Mouse (Mus musculus) cerebellum, adult 2 months (tissue): ENCODE data around the gene Dlx3.

Experiments
- CTCF ChIP-seq: fragments of 200-500 bp; IDR thresholded peaks from 2 replicates; pipeline ENCODE4 v1.5.1; 2011; ENCODE audit warnings: low read depth, mild to moderate bottlenecking, control low read depth, low read length, moderate library complexity, borderline replicate concordance; ENCODE audit not compliant: insufficient read depth
- POLR2A ChIP-seq: fragments of 200-500 bp; IDR thresholded peaks from 2 replicates; pipeline ENCODE4 v1.6.1; 2011; ENCODE audit warnings: low read length, control low read depth, borderline replicate concordance; ENCODE audit not compliant: insufficient read depth

DNA sequence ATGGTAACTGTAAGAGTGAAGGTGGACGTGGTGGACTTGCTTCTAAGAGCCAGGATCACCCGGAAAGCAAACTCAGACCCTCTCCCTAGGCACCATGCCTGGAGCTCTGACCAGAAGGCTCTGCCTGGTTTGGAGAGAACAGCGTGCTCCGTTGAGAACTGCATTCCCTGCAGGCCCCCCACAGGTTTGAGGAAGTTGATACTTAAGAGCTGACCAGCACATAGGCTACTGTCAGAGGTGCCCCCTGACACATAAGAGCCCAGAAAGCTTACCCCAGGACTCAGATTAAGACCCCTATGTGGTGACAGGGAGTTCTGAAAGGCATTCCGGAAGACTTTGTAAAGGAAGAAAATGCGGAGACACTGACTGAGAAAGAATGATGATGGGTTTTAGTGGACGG is 31.6 kb upstream of the Dlx3 start:
- TF ChIP-seq CTCF (no peak), POLR2A (no peak)
